Mouse (Mus musculus): ENCODE data around the gene Cadm4.

DNA sequence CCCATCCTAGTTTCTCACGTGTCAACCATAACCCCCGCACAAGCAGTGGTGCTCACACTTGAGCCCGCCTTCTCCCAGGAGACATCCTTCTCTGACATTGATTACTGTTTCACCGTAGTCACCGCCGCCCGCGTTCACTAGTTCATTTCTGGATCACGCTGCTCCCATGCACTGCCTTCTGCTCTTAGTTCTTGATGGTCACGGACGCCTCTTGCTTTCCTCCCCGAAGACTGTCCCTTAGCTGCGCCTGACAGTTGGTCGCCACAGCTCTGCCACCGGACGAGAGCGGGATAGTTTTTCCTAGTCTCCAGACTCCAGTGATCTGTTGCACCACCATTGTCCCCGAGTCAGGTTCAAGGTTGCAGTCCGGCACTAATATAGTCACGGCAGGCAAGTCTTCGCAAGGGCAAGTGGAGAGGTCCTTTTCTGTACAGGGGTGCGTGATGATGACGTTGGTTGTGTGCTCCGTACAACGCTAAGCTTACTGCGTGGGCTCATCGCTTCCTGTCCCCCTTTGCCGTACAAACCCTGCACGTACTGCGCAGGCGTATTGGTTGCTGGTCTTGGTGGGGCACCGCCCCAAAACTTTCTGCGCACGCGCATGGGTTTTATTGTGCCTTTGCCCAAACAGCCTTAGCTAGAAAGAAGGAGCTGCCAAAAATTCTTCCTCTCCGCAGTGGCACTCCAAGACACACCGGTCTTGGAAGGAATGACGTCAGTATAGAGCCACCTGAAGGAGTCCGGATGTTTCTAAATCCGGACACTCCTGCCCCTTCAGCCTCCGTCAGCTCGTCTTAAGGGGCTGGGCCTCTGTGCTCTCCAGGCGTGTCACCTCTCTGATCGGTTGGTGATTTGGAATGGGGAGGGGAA lies 48.5 kb downstream of the Cadm4 start, which contains the start of gene Irgq:
- TF ChIP-seq MAFK (IDR thresholded peaks at IDR 0.05; ENCODE audit: insufficient read depth, low read depth, low read length) (no peak), CHD2 (IDR thresholded peaks at IDR 0.05; ENCODE audit: low read depth, low read length) (no peak), ZNF384 (IDR thresholded peaks at IDR 0.05; ENCODE audit: low read depth, low read length) (no peak), HCFC1 (IDR thresholded peaks at IDR 0.05; ENCODE audit: borderline replicate concordance, insufficient read depth, low read length) (peak; percentile 96)
